Mouse (Mus musculus) fibroblast of lung, adult 2 months (primary cell): ENCODE data around the gene Wdr38.

ENCODE experiments used
- DNase-seq: peaks from one replicate; pipeline ENCODE4 v3.0.0-alpha.2; 2011; ENCODE audit warnings: low read depth

Wdr38 gene

DNA sequence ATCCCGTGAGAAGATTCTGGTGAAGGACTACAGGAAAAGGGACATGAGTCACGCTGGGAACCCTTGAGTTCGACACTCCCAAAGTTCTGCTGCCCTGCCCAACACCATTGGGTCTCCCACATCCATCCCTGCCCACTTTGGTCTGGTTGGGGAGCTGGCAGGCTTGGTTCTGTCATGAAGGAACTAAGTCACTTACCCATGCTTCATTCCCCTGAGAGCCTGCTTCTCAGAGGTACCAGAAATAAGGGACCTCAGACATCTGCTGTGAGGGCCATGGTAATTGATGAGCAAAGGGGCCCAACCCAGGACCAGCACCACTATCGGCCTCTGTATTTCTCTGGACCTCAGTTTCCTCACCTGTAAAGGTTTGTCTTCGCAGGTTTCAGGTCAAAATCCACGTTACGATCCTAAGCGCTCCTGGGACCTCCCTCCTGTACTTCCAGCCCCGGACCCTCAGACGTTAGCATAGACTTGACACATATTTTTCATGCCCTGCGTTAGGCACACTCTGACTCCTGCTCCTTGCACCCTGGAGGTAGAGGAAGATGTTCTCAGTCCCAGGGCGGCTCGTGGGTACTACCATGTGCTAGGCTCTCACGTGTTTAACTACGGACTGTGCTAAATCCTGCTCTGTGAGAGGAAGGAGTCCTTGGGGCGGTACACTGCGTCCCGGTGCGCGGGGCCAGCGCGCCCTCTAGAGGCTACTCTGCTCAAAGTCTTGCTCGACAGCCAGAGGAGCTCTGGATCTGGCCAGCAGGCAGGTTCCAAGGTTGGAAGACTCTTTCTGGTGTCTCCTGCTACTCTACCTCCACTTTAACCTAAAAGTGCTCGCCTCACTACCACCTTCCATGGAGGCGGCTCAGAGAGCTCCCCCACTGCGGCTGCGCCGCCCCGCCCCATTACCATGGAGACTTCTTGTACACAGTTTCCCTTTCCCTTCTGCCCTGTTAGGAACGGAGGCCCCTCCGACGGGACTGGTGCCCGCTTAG lies at the start of gene Wdr38:
Gene Wdr38, plus strand, starts transcription at position 91 of the 989 bp plus-strand sequence.
- DNase-seq = no peak

DNA sequence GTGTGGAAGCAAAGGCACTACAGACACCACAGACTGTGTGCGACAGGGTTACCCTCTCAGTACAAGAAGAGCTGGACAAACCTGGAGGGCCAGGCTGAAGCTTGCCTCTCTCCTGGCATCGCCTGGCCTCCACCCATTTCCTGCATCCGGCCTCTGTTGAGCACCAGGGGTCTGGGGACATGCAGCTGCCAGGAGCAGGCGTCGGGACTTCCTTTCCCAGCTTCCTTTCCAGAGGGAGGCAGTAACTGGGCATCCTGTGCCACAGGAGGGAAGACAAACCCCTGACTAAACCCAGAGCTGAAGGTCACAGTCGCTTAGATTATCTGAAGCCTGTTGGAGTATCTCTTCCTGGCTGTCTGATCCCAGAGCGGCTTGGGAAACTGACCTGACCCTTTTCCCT lies 49.7 kb upstream of the Wdr38 start:
- no peak for DNase-seq

DNA sequence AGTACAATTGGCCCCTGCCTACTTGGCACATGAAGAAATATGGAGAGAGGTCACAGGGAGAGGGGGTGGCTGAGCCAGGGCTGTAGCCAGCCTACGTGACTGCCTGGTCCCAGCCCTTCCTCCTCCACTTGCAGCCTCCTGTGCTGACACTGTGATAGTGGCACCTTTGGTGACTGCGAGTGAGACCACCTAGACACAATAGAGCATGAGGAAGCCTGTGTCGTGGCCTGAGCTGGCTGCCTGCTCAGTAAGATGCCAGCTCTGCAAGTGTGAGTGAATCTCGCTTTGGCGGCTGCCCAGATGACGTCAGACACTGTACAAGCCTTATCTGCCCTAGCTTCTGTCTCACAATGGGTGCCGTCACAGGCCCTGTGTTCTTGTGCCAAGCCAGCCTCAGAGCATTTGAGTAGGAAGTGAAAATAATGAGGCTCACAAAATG lies 47.0 kb upstream of the Wdr38 start:
- no peak for DNase-seq

DNA sequence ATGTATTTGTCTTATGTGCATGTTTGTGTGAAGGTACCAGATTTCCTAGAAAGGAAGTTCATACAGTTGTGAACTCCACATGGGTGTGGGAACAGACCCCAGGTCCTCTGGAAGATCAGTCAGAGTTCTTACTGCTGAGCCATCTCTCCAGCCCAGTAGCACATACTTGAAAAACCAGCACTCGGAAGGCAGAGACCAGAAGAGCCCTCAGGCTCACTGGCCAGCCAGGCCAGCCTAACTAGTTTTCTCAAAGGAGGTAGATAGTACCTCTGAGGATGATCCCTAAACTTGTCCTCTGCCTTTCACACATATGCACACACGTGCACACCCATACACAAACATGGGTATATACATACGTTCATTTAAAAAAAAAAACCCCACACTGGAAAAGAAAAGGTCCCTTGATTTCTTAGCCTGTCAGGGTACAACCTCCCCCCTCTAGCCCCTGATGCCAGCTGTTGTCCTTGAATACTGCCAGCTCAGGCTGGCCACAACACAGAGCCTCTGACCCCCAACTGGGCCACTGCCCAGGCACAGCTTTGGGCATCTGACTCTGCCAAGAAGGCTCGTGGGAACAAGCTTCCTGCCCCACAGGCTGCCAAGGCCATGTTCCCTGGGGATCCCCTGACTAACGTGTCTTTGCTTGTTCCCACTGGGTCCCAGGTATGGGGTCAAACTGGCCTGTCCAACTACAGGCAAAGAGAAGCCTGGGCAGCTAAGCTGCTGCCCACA lies 44.0 kb upstream of the Wdr38 start:
- peak; percentile 83 for DNase-seq

DNA sequence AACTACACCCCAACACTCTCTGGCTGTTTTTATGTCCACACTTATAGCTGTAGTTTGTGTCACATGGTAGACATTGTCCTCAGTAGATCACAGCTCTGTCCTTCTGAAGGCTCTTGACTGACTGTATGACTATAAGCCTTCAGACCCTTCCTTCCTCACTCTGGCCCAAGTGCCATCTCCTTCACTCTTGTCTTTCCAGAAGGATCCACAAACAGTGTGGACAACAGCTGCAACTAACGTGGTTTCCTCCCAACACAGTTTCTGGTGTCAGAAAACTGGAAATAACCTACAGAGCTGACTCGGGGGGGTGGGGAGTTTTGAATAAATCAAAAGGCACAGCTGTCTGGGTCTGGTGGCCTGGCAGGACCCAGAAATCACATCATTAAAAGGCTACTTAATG lies 41.2 kb upstream of the Wdr38 start:
- DNase-seq = no peak

DNA sequence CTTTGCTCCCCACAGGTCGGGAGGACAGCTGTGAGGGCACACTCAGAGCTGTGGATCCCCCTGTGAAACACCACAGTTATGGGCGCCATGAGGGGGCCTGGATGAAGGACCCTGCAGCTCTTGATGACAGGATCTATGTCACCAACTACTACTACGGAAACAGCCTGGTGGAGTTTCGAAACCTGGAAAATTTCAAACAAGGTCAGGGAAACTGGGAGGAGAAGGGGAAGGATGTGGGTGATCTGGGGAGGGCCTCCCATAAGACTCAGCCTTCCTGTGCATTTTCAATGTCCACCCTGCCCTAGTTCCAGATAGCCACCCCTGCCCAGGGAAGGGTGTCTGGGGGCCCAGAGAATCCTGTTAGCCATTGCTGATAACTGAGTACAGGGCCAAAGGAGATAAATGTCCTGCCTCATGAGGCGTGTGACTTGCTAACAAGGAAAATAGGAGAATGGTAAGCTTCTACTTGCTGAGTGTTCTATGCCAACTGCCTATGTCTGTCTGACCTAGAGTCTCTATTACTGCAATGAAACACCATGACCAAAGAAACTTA lies 39.5 kb upstream of the Wdr38 start:
- DNase-seq = no peak

DNA sequence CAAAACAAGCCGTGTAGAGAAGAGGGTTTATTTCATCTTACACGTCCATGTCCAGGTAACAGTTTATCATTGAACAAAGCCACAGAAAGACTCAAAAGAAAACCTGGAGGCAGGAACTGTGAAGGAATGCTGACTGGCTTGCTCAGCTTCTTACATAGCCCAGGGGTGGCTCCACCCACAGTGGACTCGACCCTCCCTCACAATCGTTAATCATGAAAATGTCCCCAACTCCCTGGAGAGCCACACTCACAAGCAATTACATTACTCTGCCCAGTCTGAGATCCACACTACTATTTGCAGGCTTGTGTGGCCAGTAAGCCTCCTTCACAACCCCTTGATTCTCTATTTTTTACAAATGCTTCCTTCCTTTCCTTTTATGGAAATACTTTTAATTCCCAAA lies 33.1 kb upstream of the Wdr38 start:
- DNase-seq = no peak

DNA sequence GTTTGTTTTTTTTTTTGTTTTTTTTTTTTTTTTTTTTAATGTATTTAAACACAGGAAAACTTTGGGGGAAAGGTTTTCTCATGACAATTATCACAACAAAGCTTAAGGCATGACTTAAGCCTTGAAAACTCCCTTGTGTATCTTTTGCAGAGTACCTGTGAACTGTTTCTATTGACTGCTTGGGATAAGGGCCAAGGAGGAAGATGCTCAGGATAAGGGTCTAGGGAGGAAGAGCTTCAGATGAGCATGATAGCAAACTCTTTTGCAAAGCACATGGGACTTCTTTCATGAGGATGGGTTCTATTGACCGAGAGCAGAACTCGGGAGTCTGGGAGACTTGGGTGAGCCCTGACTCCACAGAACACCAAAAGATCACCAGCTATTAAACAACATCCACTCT lies 27.6 kb upstream of the Wdr38 start:
- no peak for DNase-seq

DNA sequence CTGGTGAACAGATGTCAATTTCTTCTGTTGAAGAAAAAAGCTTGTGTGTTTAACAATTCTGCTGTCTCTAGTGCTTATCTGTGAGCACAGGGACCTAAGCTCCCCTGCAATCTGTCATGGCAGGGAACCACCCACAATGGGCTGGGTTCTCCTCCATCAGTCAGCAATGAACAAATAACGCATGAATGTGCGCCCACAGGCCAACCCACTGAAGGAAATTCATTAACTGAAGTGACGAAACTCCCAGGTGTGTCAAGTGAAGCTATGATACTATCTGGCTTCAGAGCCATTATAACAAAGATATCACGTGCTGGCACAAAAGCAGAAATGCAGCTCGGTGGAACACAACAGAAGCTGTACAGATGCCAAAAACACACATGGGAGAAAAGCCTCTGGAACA lies 27.2 kb upstream of the Wdr38 start:
- DNase-seq = no peak

DNA sequence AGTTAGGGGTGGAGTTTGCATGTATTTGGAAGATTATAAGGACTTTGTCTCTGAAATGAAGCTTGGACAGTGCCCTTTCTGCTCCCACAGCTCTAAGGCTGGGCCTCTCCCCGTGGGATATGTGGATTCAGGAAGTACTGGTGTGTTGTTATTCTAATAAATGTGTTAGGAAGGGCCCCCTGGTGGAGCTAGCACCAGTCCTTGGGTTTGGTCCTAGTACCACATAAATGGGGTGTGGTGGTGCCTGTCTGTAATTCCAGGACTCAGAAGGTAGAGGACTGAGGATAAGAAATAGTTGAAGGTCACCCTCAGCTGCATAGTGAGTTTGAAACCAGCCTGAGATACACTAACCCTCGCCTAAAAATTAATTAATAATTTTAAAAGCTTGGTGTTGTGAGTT lies 24.1 kb upstream of the Wdr38 start:
- DNase-seq = no peak

DNA sequence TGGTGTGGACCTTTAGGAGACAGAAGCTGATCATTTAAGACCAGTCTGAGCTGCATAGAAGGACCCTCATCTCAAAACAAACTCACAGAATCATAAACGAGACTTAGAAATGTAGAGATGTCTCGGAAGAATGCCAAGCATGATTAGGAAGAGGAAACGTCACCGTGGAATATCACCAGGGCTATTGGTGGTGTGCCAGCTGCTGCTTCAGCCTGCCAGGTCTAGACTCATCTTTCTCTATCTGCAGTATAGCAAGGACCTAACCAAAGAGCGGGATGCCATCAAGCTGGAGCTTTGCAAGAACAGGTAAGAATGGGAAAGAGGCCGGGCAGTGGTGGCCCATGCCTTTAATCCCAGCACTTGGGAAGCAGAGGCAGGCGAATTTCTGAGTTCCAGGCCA lies 23.6 kb upstream of the Wdr38 start:
- no peak for DNase-seq

DNA sequence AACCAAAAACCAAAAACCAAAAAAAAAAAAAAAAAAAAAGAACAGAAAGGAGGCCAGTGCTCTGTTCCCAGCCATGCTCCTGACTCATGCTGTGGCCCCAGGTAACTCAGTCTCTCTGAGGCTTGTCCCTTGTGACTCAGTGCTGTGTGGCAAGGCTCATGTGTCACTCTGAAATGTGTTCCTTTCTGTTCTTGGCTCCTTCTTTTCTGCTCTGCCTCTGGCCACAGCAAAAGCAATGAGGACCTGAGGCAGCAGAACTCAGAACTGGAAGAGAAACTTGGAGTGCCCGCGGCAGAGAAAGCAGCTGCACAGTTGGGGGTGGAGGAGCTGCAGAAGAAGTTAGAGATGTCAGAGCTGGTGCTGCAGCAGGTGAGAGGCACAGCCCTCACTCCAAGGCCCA lies 23.1 kb upstream of the Wdr38 start:
- no peak for DNase-seq

DNA sequence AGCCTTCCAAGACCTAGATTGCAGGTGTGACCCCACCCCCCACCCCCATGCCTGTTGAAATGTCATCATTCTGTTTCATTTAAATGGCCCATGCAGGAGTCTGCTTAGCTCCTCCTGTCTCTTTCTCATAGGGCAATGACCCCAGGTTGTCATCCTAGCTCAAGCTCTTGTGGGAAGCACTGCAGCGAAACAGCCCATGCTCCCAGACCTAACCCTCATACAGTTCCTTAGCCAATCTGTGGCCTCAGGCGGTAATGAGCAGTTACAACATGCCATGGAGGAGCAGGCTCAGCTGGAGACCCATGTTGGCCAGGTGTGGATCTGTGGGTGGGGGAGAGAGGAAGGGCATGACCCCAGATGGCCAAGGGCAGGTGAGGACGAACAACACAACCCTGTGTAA lies 22.1 kb upstream of the Wdr38 start:
- DNase-seq = no peak

DNA sequence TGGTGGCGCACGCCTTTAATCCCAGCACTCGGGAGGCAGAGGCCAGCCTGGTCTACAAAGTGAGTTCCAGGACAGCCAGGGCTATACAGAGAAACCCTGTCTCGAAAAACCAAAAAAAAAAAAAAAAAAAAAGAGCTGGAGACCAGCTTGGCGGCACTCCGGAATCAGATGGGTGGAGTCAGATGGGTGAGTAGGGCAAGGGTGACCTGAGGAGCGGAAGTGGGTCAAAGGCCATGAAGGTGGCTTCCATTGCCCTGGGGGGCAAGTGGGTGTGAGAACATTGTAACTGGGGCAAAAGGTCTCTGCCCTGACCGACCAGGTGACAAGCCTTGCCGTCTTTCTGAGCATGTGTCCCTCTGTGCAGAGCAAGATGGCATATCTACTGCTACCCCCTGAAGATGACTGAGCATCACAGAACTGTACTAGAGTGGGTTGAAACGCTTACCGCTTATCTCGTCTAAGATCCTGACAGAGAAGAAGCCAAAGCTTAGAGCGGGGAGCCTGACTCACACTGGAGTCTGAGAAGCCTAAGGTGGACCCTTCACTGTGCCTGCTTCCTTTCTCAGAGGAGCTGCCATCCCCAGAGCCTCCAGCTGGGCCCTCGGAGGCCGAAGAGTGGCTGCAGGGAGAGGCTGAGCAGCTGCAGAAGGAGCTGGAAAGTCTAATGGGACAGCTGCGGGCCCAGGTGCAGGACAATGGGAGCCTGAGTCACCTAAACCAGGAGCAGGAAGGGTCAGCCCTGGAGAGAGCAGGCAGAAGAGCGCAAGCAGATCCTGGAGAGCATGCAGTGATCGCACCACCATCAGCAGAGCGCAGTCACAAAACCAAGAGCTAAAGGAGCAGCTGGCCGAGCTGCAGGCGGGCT lies 21.1 kb upstream of the Wdr38 start:
- DNase-seq = no peak

DNA sequence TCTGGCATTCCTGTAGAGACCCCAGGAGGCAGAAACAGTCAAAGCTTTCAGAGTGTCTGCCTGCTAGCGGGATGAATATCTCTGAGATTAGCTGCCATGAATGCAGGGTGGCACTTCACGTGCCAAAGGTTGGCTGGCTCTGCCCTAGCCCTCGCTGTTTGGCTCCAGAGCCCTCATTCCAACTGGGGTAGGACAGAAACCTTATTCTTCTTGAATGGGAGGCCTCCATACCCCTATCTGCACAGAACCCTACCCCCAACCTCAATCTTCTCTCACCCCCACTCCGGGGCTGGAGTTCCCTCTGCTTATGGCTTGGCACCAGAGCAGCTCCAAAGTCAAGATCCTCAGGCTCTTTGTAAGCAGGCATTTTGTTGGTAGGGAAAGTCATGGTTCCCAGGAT lies 19.4 kb upstream of the Wdr38 start:
- DNase-seq = peak; percentile 42

DNA sequence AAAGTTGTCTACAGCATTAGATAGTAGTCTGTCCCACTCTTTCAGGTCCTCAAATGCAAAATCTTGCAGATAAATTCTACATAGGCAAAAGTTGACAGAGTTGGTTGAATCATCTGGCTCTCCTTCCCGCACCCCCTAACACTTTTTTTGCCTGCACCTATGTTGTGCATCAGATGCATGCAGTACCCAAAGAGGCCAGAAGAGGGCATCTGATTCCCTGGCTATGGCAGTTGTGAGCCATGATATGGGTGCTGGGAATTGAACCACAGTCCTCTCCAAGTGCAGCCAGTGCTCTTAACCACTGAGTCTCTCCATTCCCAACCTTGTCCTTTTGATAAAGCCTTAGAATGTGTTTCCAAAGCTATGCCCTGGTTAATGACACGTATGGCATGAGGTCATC lies 13.8 kb upstream of the Wdr38 start:
- DNase-seq = no peak

DNA sequence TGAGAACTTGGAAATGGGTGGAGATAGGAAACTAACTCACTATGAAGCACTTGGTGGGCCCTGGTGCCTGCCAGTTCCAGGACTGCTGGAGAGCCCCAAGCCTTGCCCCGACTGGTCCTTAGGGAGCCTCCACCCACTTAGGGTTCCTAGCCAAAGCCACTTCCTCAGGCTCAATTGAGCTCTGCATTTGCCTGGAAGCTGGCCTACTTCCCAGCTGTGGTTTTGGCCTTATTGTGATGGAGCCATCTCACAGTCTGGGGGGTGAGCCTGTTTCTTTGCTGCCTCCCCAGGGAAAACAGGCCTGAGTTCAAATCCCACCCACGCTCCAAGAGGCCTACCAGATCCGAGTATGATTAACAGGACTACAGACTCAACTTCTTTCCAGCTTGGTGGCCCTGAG lies 10.7 kb upstream of the Wdr38 start:
- DNase-seq = peak; percentile 95

DNA sequence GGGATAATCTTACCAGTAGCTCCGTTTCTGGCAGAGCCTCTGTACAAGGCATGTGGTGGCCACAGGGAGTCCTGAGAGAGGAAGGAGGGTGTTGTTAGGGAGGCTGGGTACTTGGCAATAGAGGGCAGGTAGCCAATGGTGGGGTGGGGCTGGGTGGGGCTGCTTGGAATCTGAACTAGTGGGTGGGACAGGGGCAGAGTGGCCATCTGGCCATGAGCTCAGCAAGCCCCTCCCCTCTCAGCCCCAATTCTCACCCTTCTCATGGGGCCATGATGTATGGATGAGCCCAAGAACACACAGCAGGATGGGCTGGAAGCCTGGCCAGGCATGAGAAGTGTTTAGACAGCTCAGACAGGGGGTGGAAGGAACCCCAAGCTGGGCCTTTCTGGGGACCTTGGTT lies 9.9 kb upstream of the Wdr38 start:
- DNase-seq = no peak

DNA sequence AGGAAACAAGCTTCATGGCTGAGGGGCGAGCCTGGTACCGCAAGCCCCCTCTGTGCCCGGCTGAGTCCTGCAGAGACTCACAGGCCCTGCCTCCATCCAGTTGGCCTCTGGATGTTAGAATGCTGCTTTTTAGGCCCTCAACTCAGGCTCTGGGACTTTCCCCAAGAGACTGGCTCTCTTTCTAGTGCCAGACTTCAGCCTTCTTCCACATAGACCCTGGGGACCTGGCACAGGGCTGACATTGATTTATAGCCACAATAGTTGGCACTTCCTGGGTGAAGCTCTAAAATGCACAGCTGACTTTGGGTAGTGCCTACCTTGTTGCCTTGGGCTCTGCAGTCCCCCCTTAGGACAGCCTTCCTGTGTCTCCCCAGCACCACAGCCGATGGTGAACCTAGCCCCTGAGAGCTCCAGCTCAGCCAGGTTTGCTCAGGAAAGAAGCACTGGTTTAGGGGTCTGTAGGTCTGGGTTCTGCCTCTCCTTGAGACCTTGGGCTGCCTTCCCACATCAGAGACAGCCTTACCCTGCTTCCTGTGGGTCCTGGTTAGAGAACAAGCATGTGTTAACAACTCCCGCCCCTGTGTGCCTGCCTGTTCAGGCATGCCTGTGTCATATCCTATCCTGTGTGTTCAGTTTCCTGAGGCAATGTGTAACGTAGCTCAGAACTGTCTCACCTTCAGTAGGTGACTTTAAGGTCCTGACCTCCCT lies 9.3 kb upstream of the Wdr38 start:
- no peak for DNase-seq

DNA sequence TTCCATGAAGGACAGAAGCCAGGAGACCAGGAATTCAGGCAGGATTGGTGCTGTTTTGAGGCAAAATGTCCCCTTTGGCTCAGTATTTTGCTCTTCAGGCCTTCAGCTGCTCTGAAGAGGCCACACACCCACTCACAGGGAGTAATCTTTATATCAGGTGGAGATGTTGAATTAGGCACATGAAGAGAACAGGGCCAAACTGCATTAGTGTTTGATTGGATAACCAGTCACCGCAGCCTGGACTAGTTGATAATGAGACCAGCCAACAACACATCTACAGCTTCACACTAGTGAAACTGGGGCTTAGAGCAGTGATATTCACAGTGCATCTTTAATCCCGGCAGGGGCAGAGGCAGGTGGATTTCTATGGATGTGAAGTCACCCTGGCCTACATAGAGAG lies 8.3 kb upstream of the Wdr38 start:
- DNase-seq = no peak

DNA sequence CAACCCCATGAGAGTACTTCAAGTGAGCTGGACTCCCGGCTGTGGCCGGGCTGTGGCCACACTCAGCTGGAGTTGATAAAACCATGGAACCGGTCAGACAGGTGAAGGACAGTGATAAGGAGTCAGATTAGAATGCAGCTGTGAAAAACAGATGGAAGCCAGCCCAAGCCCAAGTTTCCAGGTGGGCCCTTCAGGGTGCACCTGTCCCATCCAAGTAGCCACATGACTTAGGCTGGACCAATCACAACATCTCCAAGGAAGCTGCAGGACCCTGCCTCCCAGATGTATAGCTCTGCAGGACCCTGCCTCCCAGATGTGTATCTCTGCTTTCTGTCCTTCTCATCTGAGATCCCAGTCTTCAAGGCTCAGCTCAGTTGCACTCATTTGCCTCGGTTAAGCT lies 5.3 kb upstream of the Wdr38 start:
- no peak for DNase-seq
